Mouse (Mus musculus): ENCODE data around the gene Galm.

DNA sequence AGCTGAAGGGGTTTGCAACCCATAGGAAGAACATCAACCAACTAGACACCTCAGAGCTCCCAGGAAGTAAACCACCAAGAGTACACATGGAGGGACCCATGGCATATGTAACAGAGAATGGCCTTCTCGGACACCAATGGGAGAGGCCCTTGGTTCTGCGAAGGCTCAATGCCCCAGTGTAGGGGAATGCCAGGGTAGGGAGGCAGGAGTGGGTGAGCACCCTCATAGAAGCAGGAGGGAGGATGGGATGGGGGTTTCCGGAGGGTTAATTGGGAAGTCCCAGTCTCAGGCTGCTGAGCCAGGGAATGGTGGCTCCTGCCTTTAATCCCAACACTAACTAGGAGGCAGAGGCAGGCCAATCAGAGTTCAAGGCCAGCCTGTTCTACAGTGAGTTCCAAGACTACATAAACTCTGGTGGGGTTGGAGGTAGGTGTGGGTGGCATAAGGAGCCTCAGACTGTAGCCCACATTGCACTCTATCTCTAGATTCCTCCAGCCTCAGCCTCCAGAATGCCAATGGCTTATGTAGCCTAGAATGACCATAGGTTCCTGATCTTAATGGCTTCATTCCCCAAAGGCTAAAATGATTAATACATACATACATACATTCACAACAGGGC lies 72.0 kb downstream of the Galm start:
- no peak for TF ChIP-seq CTCF (IDR thresholded peaks at IDR 0.05; ENCODE audit: low read depth)
- no peak for TF ChIP-seq EP300 (IDR thresholded peaks at IDR 0.05; ENCODE audit: low read depth)

All from heart, postnatal 0 days (tissue).